Mouse (Mus musculus) thymus, postnatal 14 days (tissue): ENCODE results near the gene Srgn.

ENCODE experiments used
- DNase-seq: peaks from one replicate; pipeline ENCODE4 v3.0.0; 2021

The Srgn gene

GRCm38 (mm10) chr10:62527351-62527750, at the start of gene Srgn:
TSS of gene Srgn (minus strand) at chr10:62527451.
- DNase-seq: no peak

GRCm38 (mm10) chr10:62575001-62575400, 47.8 kb upstream of the Srgn start:
- no peak for DNase-seq

- no peak for DNase-seq
Measured at GRCm38 (mm10) chr10:62570126-62570871, 43.0 kb upstream of the Srgn start.

- no peak for DNase-seq
Measured at GRCm38 (mm10) chr10:62568861-62569260, 41.6 kb upstream of the Srgn start.

- peak; percentile 44 for DNase-seq
Measured at GRCm38 (mm10) chr10:62557736-62558135, 30.5 kb upstream of the Srgn start.

- no peak for DNase-seq
Measured at GRCm38 (mm10) chr10:62556558-62556901, 29.3 kb upstream of the Srgn start.

GRCm38 (mm10) chr10:62555705-62556557, 28.7 kb upstream of the Srgn start:
- peak; percentile 35 for DNase-seq

GRCm38 (mm10) chr10:62553611-62554091, 26.4 kb upstream of the Srgn start:
- peak; percentile 64 for DNase-seq

GRCm38 (mm10) chr10:62550787-62551300, 23.6 kb upstream of the Srgn start:
- no peak for DNase-seq

- DNase-seq: peak; percentile 81
Measured at GRCm38 (mm10) chr10:62549523-62550166, 22.4 kb upstream of the Srgn start.

- no peak for DNase-seq
Measured at GRCm38 (mm10) chr10:62546441-62546840, 19.2 kb upstream of the Srgn start.

- DNase-seq: no peak
Measured at GRCm38 (mm10) chr10:62545759-62546158, 18.5 kb upstream of the Srgn start.

- peak; percentile 44 for DNase-seq
Measured at GRCm38 (mm10) chr10:62544316-62544715, 17.1 kb upstream of the Srgn start.

GRCm38 (mm10) chr10:62543399-62543808, 16.2 kb upstream of the Srgn start:
- DNase-seq: peak; percentile 65

- peak; percentile 14 for DNase-seq
Measured at GRCm38 (mm10) chr10:62542928-62543327, 15.7 kb upstream of the Srgn start.

- no peak for DNase-seq
Measured at GRCm38 (mm10) chr10:62542507-62542906, 15.3 kb upstream of the Srgn start.

GRCm38 (mm10) chr10:62541499-62541898, 14.2 kb upstream of the Srgn start:
- DNase-seq: no peak

GRCm38 (mm10) chr10:62540800-62541199, 13.5 kb upstream of the Srgn start:
- DNase-seq: no peak

GRCm38 (mm10) chr10:62534509-62534908, 7.3 kb upstream of the Srgn start:
- no peak for DNase-seq

GRCm38 (mm10) chr10:62532832-62533231, 5.6 kb upstream of the Srgn start:
- no peak for DNase-seq

GRCm38 (mm10) chr10:62530183-62530582, 2.9 kb upstream of the Srgn start:
- DNase-seq: no peak

GRCm38 (mm10) chr10:62522346-62522950, 4.8 kb downstream of the Srgn start:
- no peak for DNase-seq

- no peak for DNase-seq
Measured at GRCm38 (mm10) chr10:62521763-62522162, 5.5 kb downstream of the Srgn start.
